Mouse (Mus musculus) left cerebral cortex, adult 2 months (tissue): Measurements from ENCODE around the gene Csrnp2. TPM values are rescaled to one million over a fixed set of nuclear protein-coding genes. Genes with fewer than 3 reads are reported as not detected.
"Not testable (repeated sequence)": the region's sequence is repeated elsewhere in the genome, so short reads cannot be mapped to it uniquely, and the experiment has no call there.

ENCODE experiments used
- DNase-seq, 2 experiments: peaks; one replicate each; pipeline ENCODE4 v3.0.0; 2021 to 2022; ENCODE audit warnings: low spot score in 2 of 2, mixed read lengths in 1 of 2; ENCODE audit errors: extremely low spot score in 1 of 2
- H3K27ac ChIP-seq: fragments of 200-600 bp; 2 replicates; pipeline ENCODE4 v1.8.1; 2022
- H3K4me3 ChIP-seq: fragments of 200-600 bp; 2 replicates; pipeline ENCODE4 v1.8.1; 2022
- CTCF ChIP-seq: fragments of 200-600 bp; IDR thresholded peaks from 2 replicates; pipeline ENCODE4 v1.8.1; 2022; ENCODE audit warnings: antibody characterized with exemption, mild to moderate bottlenecking, moderate library complexity
- intact Hi-C: fragments of 180-260 bp; cut with DNase I; formaldehyde crosslinking; loops from one replicate; pipeline ENCODE4 v1.15.1; 2025
- total RNA-seq, 2 experiments: library from RNA; stranded (reverse); gene quantifications; 2 replicates each; pipeline ENCODE4 v1.2.3; 2021

Gene Csrnp2
- total RNA-seq, 2 experiments from 2014 or later, result 35.3 to 36.3 TPM

- Histone ChIP-seq H3K27ac (peak overlapping the region; percentile 32; the same call in 1 of the 2 replicates), H3K4me3 (no peak overlapping the region)
- intact Hi-C loops, result no loop called here
- no peak for TF ChIP-seq CTCF
- no peak for DNase-seq
Measured at GRCm38 (mm10) chr15:100508454-100509167, 13.3 kb upstream of the Csrnp2 start.

GRCm38 (mm10) chr15:100499506-100499905, 4.2 kb upstream of the Csrnp2 start:
- intact Hi-C loops, result loop anchor here (10.0 kb wide), 1 partner anchor 115 kb away; the partner anchor contains the start of gene Dazap2
- not testable (repeated sequence) for H3K27ac ChIP-seq, DNase-seq, H3K4me3 ChIP-seq

- DNase-seq, result peak; percentile 42 to 55
- no peak for TF ChIP-seq CTCF
- Histone ChIP-seq H3K4me3 (peak overlapping the region; percentile 82), H3K27ac (peak overlapping the region; percentile 97)
- intact Hi-C loops, result loop anchor here (2.0 to 10.0 kb wide), 2 partner anchors 26 to 120 kb away; partner anchors contain the start of genes Dazap2 and Letmd1
Measured at GRCm38 (mm10) chr15:100494647-100495046, 641 bp downstream of the Csrnp2 start.

GRCm38 (mm10) chr15:100491966-100492365, 3.3 kb downstream of the Csrnp2 start:
- TF ChIP-seq CTCF, result no peak
- no peak for DNase-seq
- intact Hi-C loops, result loop anchor here (10.0 kb wide), 1 partner anchor 123 kb away; the partner anchor contains the start of gene Dazap2
- Histone ChIP-seq H3K27ac (no peak overlapping the region), H3K4me3 (no peak overlapping the region)

- intact Hi-C loops, result no loop called here
- peak overlapping the region; percentile 42; the same call in 1 of the 2 replicates for H3K27ac ChIP-seq
Measured at GRCm38 (mm10) chr15:100489263-100489662, 6.0 kb downstream of the Csrnp2 start.

GRCm38 (mm10) chr15:100488297-100488696, 7.0 kb downstream of the Csrnp2 start:
- intact Hi-C loops, DNase-seq, H3K4me3 ChIP-seq, H3K27ac ChIP-seq: not testable (repeated sequence)

More at GRCm38 (mm10) chr15:100489263-100489662, 6.0 kb downstream of the Csrnp2 start:
- no peak for TF ChIP-seq CTCF
- no peak for DNase-seq
- H3K4me3 ChIP-seq, result no peak overlapping the region

- intact Hi-C loops, result no loop called here
- Histone ChIP-seq H3K27ac (no peak overlapping the region), H3K4me3 (no peak overlapping the region)
- no peak for DNase-seq
- no peak for TF ChIP-seq CTCF
Measured at GRCm38 (mm10) chr15:100487050-100487449, 8.2 kb downstream of the Csrnp2 start.

GRCm38 (mm10) chr15:100486450-100486849, 8.8 kb downstream of the Csrnp2 start:
- no peak for DNase-seq
- H3K27ac ChIP-seq, result no peak overlapping the region
- TF ChIP-seq CTCF, result no peak
- no peak overlapping the region for H3K4me3 ChIP-seq
- intact Hi-C loops, result no loop called here

GRCm38 (mm10) chr15:100485576-100485975, 9.7 kb downstream of the Csrnp2 start:
- intact Hi-C loops, result no loop called here
- Histone ChIP-seq H3K4me3 (no peak overlapping the region), H3K27ac (no peak overlapping the region)
- no peak for TF ChIP-seq CTCF
- DNase-seq, result no peak

GRCm38 (mm10) chr15:100478925-100479324, 16.4 kb downstream of the Csrnp2 start:
- DNase-seq, result no peak
- Histone ChIP-seq H3K27ac (no peak overlapping the region), H3K4me3 (no peak overlapping the region)
- no peak for TF ChIP-seq CTCF
- intact Hi-C loops, result no loop called here

GRCm38 (mm10) chr15:100478351-100478750, 16.9 kb downstream of the Csrnp2 start:
- intact Hi-C loops, result no loop called here
- H3K4me3 ChIP-seq, result no peak overlapping the region
- DNase-seq, result no peak
- TF ChIP-seq CTCF, result no peak
- no peak overlapping the region for H3K27ac ChIP-seq

GRCm38 (mm10) chr15:100473926-100474503, 21.3 kb downstream of the Csrnp2 start:
- Histone ChIP-seq H3K4me3 (no peak overlapping the region), H3K27ac (no peak overlapping the region)
- TF ChIP-seq CTCF, result no peak
- intact Hi-C loops, result no loop called here
- no peak for DNase-seq
